Mouse (Mus musculus) heart, adult 2 months (tissue): ENCODE measurements around the gene Tet1. TPM values are rescaled to one million over a fixed set of nuclear protein-coding genes. Genes with fewer than 3 reads are reported as not detected.

ENCODE experiments used
- DNase-seq, 2 experiments: peaks; one replicate each; pipeline ENCODE4 v3.0.0; 2021
- H3K27ac ChIP-seq: fragments of 200-600 bp; 2 replicates; pipeline ENCODE4 v1.8.1; 2022
- H3K27me3 ChIP-seq: fragments of 200-500 bp; 2 replicates; pipeline ENCODE4 v1.6.1; 2012; ENCODE audit warnings: mild to moderate bottlenecking, low read length, inconsistent platforms, mixed read lengths; ENCODE audit not compliant: control insufficient read depth, insufficient read depth
- H3K36me3 ChIP-seq: fragments of 200-500 bp; 2 replicates; pipeline ENCODE4 v1.6.1; 2012; ENCODE audit warnings: low read length, inconsistent platforms; ENCODE audit not compliant: control insufficient read depth, insufficient read depth
- H3K4me1 ChIP-seq: fragments of 200-500 bp; 2 replicates; pipeline ENCODE4 v1.6.1; 2011; ENCODE audit warnings: low read length; ENCODE audit not compliant: control insufficient read depth, insufficient read depth
- H3K4me3 ChIP-seq: fragments of 200-600 bp; 2 replicates; pipeline ENCODE4 v1.8.1; 2022
- H3K79me2 ChIP-seq: fragments of 200-500 bp; replicated peaks from 2 replicates; pipeline ENCODE4 v1.6.1; 2012; ENCODE audit warnings: mild to moderate bottlenecking, inconsistent platforms, low read length, moderate library complexity, mixed read lengths; ENCODE audit not compliant: control insufficient read depth, insufficient read depth
- H3K9ac ChIP-seq: fragments of 200-500 bp; 2 replicates; pipeline ENCODE4 v1.6.1; 2012; ENCODE audit warnings: low read depth, mild to moderate bottlenecking, control low read depth, inconsistent platforms, low read length, mixed read lengths
- CTCF ChIP-seq: fragments of 200-600 bp; IDR thresholded peaks from 2 replicates; pipeline ENCODE4 v1.8.1; 2022; ENCODE audit warnings: antibody characterized with exemption, mild to moderate bottlenecking, moderate library complexity
- EP300 ChIP-seq: fragments of 200-500 bp; IDR thresholded peaks from 2 replicates; pipeline ENCODE4 v1.6.1; 2011; ENCODE audit warnings: low read depth, low read length, control low read depth; ENCODE audit not compliant: insufficient read depth
- POLR2A ChIP-seq: fragments of 200-500 bp; IDR thresholded peaks from 2 replicates; pipeline ENCODE4 v1.6.1; 2011; ENCODE audit warnings: mild to moderate bottlenecking, low read depth, low read length, control low read depth; ENCODE audit not compliant: insufficient read depth
- WGBS: fragments of 180-500 bp; shearing (Covaris S2); methylation state at CpG from one replicate; pipeline ENCODE4 v1.1.7; 2018; 5-methylcytosine and 5-hydroxymethylcytosine counted together
- intact Hi-C: fragments of 180-260 bp; cut with DNase I; formaldehyde crosslinking; loops from one replicate; pipeline ENCODE4 v1.15.1; 2025
- polyA plus RNA-seq: library from polyadenylated mRNA; depleted of rRNA; stranded (reverse); fragments of >200 nt; gene quantifications from 2 replicates; pipeline ENCODE4 v1.2.3, GENCODE M21; 2012
- total RNA-seq, 2 experiments: library from RNA; stranded (reverse); gene quantifications; 2 replicates each; pipeline ENCODE4 v1.2.3; 2021

Tet1 gene
- total and polyA plus RNA-seq, 3 experiments, result 2.3 to 6.6 (median 5.3) TPM

DNA sequence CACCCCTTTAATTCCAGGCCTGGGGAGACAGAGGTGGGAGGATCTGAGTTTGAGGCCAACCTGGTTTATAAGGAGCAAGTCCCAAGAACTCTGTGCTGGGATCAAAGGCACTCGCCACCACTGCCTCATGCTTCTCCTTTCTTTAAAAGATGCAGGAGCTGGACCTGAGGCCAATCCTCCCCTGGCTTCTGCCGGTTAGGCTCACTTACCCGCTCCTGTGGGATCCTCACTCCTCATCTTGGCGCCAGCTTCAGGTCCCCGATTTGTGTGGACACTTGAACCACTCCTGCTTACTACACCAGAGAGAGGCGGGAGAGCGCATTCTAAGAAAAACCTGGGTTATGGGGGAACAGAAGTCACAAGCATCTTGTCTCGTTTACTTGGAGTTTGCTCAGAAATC lies 7.0 kb downstream of the Tet1 start:
- no peaks in the 10 kb centered on the region for H3K27me3 ChIP-seq
- no peaks in the 10 kb centered on the region for H3K36me3 ChIP-seq
- H3K9ac ChIP-seq, result no peak overlapping the region
- TF ChIP-seq POLR2A (no peak), EP300 (no peak), CTCF (no peak)
- H3K4me1 ChIP-seq, result no peaks in the 10 kb centered on the region
- no peak overlapping the region for H3K4me3 ChIP-seq
- DNase-seq, result no peak
- intact Hi-C loops, result no loop called here
- 52% methylated on average over 8 of the region's 8 CpGs for WGBS
- H3K79me2 ChIP-seq, result no peaks in the 10 kb centered on the region
- H3K27ac ChIP-seq, result no peak overlapping the region

DNA sequence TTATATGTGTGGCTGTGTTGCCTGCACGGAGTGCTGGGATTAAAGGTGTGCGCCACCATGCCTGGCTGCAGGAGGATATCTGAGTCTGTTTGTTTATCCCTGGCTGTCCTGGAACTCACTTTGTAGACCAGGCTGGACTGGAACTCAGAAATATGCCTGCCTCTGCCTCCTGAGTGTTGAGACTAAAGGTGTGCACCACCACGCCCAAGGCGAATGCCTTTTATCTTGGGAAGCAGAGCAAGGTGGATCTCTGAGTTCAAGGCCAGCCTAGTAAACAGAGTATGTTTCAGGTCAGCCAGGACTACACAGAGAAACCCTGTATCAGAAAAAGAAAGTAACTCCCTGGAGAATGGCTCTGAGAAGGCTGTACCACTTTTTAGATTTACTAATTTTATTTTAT lies 8.7 kb downstream of the Tet1 start:
- 97% methylated on average over 4 of the region's 4 CpGs for WGBS
- intact Hi-C loops, result no loop called here

GRCm38 (mm10) chr10:62898061-62898460 lies 10.7 kb downstream of the Tet1 start:
- Histone ChIP-seq H3K9ac (no peak overlapping the region), H3K27ac (no peak overlapping the region), H3K4me1 (no peaks in the 10 kb centered on the region), H3K79me2 (no peaks in the 10 kb centered on the region), H3K4me3 (no peak overlapping the region), H3K27me3 (no peaks in the 10 kb centered on the region), H3K36me3 (no peaks in the 10 kb centered on the region)
- TF ChIP-seq EP300, result no peak
- no peak for TF ChIP-seq CTCF
- TF ChIP-seq POLR2A, result no peak
- intact Hi-C loops, result no loop called here
- WGBS, result 76% methylated on average over 2 of the region's 2 CpGs
- no peak for DNase-seq

More for the DNA sequence above, 8.7 kb downstream of the Tet1 start:
- no peak overlapping the region for H3K27ac ChIP-seq
- TF ChIP-seq CTCF, result no peak
- no peak for DNase-seq
- no peak overlapping the region for H3K4me3 ChIP-seq
- H3K79me2 ChIP-seq, result no peaks in the 10 kb centered on the region
- H3K27me3 ChIP-seq, result no peaks in the 10 kb centered on the region
- no peaks in the 10 kb centered on the region for H3K36me3 ChIP-seq
- H3K4me1 ChIP-seq, result no peaks in the 10 kb centered on the region
- H3K9ac ChIP-seq, result no peak overlapping the region

GRCm38 (mm10) chr10:62897437-62897836 lies 11.4 kb downstream of the Tet1 start:
- Histone ChIP-seq H3K4me1 (no peaks in the 10 kb centered on the region), H3K36me3 (no peaks in the 10 kb centered on the region), H3K27me3 (no peaks in the 10 kb centered on the region), H3K9ac (no peak overlapping the region), H3K27ac (no peak overlapping the region), H3K4me3 (no peak overlapping the region), H3K79me2 (no peaks in the 10 kb centered on the region)
- no peak for DNase-seq
- TF ChIP-seq EP300, result no peak
- TF ChIP-seq CTCF, result no peak
- TF ChIP-seq POLR2A, result no peak
- intact Hi-C loops, result no loop called here
- WGBS, result 98% methylated on average over 3 of the region's 3 CpGs

DNA sequence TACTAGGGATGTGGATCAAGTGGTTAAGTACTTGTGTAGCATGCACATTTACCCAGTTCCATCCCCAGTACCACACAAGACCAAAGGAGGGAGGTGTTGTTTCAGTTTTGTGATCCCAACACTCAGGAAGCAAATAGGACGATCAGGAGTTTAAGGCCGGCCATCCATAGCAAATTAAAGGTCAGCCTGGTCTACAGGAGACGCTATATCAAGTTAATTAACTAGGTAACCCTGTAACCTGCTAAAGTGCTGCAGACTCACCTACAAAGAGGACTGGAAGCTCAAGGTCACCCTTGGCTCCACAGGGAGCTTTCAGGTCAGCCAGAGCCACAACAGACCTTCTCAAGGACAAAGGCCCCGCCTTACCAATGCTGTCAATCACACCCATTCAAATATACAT lies 12.0 kb downstream of the Tet1 start:
- H3K36me3 ChIP-seq, result no peaks in the 10 kb centered on the region
- intact Hi-C loops, result no loop called here
- 0 out of 2 replicates have a peak, but pooled peaks have one; percentile 15 for TF ChIP-seq CTCF
- no peak for TF ChIP-seq POLR2A
- H3K79me2 ChIP-seq, result no peaks in the 10 kb centered on the region
- 69% methylated on average over 4 of the region's 4 CpGs for WGBS
- no peak overlapping the region for H3K9ac ChIP-seq
- H3K4me1 ChIP-seq, result no peaks in the 10 kb centered on the region
- H3K27me3 ChIP-seq, result no peaks in the 10 kb centered on the region
- DNase-seq, result no peak
- no peak overlapping the region for H3K27ac ChIP-seq
- no peak overlapping the region for H3K4me3 ChIP-seq

DNA sequence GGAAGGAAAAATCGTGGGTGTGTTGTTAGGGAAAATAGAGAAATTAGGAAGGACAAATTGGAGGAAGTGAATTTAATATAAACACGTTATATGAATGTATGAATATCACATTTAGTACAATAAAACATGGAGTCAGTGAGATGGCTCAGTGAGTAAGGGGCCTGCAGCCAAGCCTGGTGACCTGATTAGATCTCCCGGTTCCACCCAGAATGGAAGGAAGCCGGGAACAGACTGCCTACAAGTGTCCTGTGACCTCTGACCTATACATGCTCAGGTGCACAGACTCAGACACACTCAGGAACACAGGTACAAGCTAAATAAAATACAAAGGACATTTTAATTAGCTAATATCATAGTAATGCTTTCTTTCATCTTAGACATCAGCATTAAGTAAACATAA lies 12.8 kb downstream of the Tet1 start:
- no peaks in the 10 kb centered on the region for H3K79me2 ChIP-seq
- TF ChIP-seq CTCF, result no peak
- TF ChIP-seq EP300, result no peak
- TF ChIP-seq POLR2A, result no peak
- no peak overlapping the region for H3K4me3 ChIP-seq

GRCm38 (mm10) chr10:62895386-62895785 lies 13.4 kb downstream of the Tet1 start:
- Histone ChIP-seq H3K9ac (no peak overlapping the region), H3K4me1 (no peaks in the 10 kb centered on the region), H3K4me3 (no peak overlapping the region), H3K27me3 (no peaks in the 10 kb centered on the region), H3K27ac (no peak overlapping the region), H3K36me3 (no peaks in the 10 kb centered on the region), H3K79me2 (no peaks in the 10 kb centered on the region)
- intact Hi-C loops, result no loop called here
- 76% methylated on average over 6 of the region's 6 CpGs for WGBS
- DNase-seq, result no peak
- TF ChIP-seq EP300, result no peak
- TF ChIP-seq POLR2A, result no peak
- TF ChIP-seq CTCF, result no peak

More for the DNA sequence above, 12.8 kb downstream of the Tet1 start:
- H3K9ac ChIP-seq, result no peak overlapping the region
- H3K4me1 ChIP-seq, result no peaks in the 10 kb centered on the region
- no peak overlapping the region for H3K27ac ChIP-seq
- no peaks in the 10 kb centered on the region for H3K36me3 ChIP-seq
- H3K27me3 ChIP-seq, result no peaks in the 10 kb centered on the region
- intact Hi-C loops, result no loop called here
- no peak for DNase-seq
- 46% methylated on average over 4 of the region's 4 CpGs for WGBS
